Mouse (Mus musculus): ENCODE results near the gene Nrxn3. TPM values are rescaled to one million over a fixed set of nuclear protein-coding genes. Genes with fewer than 3 reads are reported as not detected.

Gene Nrxn3
- polyA plus RNA-seq, 1 experiment from 2014 or later = 0.31 TPM

- ATAC-seq (ENCODE audit: insufficient number of reproducible peaks, low FRiP score, low TSS enrichment, low read depth) = no peak
- H3K9me3 ChIP-seq (ENCODE audit: control insufficient read depth, low read length) = no peaks in the 10 kb centered on the region
- H3K4me2 ChIP-seq (ENCODE audit: low read depth, severe bottlenecking) = no peak overlapping the region
- H3K4me1 ChIP-seq (ENCODE audit: control insufficient read depth, insufficient read depth, low read length) = no peaks in the 10 kb centered on the region
- H3K4me3 ChIP-seq (ENCODE audit: low read depth, low read length) = no peak overlapping the region
- no peaks in the 10 kb centered on the region for H3K27me3 ChIP-seq (ENCODE audit: control insufficient read depth, insufficient read depth, low read length)
- DNase-seq (ENCODE audit: low spot score) = no peak
- no peaks in the 10 kb centered on the region for H3K36me3 ChIP-seq (ENCODE audit: control insufficient read depth, insufficient read depth, low read length)
- WGBS = 81% methylated on average over 3 of the region's 3 CpGs
- no peak overlapping the region for H3K9ac ChIP-seq (ENCODE audit: low read length)
- H3K27ac ChIP-seq (replicated peaks; ENCODE audit: low read depth, low read length) = no peak overlapping the region
These were observed 1615.5 kb downstream of the Nrxn3 start for GRCm38 (mm10) chr12:90338229-90338557.

Small RNA genes within 50 kb of the gene (microRNA-seq; reads per million reads assigned to microRNA genes)
- gene Gm23989 (not detected), gene Gm27313 (not detected)
